Mouse (Mus musculus) C2C12 (cell line): Measurements from ENCODE around the gene Prpf38b.

Experiments used
- CTCF ChIP-seq: IDR thresholded peaks from one replicate; pipeline ENCODE4 v1.5.1; 2011; ENCODE audit not compliant: control insufficient read depth, insufficient read depth, insufficient read length
- MAX ChIP-seq: IDR thresholded peaks from one replicate; pipeline ENCODE4 v1.6.1; 2011; ENCODE audit warnings: mild to moderate bottlenecking, control low read depth
- MYOD1 ChIP-seq: IDR thresholded peaks from one replicate; pipeline ENCODE4 v1.6.1; 2011; ENCODE audit warnings: low read depth; ENCODE audit not compliant: control insufficient read depth, insufficient read length

GRCm38 (mm10) chr3:108879129-108879528 lies 32.4 kb downstream of the Prpf38b start:
- TF ChIP-seq MYOD1 (no peak), CTCF (no peak), MAX (no peak)
